Mouse (Mus musculus): ENCODE measurements around the gene Dpp9. TPM values are rescaled to one million over a fixed set of nuclear protein-coding genes. Genes with fewer than 3 reads are reported as not detected.
A peak's percentile ranks its signal among the peaks of the same experiment; 100 is the strongest.

Gene Dpp9
- total RNA-seq, 4 experiments from 2014 or later, result 35.6 to 41.4 (median 39.6) TPM

GRCm38 (mm10) chr17:56229943-56230342 is 11.2 kb upstream of the Dpp9 start:
- DNase-seq, result no peak

GRCm38 (mm10) chr17:56226566-56226965 is 7.9 kb upstream of the Dpp9 start:
- DNase-seq, result no peak

- no peak for DNase-seq
Observed at GRCm38 (mm10) chr17:56224916-56225315, 6.2 kb upstream of the Dpp9 start.

GRCm38 (mm10) chr17:56219805-56220204 is 1.1 kb upstream of the Dpp9 start:
- DNase-seq, result peak; percentile 47

- no peak for DNase-seq
Observed at GRCm38 (mm10) chr17:56219251-56219650, 546 bp upstream of the Dpp9 start.

- no peak for DNase-seq
Observed at GRCm38 (mm10) chr17:56217670-56218069, 1.0 kb downstream of the Dpp9 start.

GRCm38 (mm10) chr17:56214229-56214628 is 4.5 kb downstream of the Dpp9 start:
- DNase-seq, result no peak

GRCm38 (mm10) chr17:56212676-56213075 is 6.0 kb downstream of the Dpp9 start:
- DNase-seq, result no peak

GRCm38 (mm10) chr17:56211090-56211489 is 7.6 kb downstream of the Dpp9 start:
- no peak for DNase-seq

GRCm38 (mm10) chr17:56208821-56209220 is 9.9 kb downstream of the Dpp9 start:
- DNase-seq, result no peak

GRCm38 (mm10) chr17:56207963-56208530 is 10.7 kb downstream of the Dpp9 start:
- no peak for DNase-seq

GRCm38 (mm10) chr17:56206986-56207674 is 11.6 kb downstream of the Dpp9 start:
- no peak for DNase-seq

- no peak for DNase-seq
Observed at GRCm38 (mm10) chr17:56206276-56206884, 12.3 kb downstream of the Dpp9 start.

GRCm38 (mm10) chr17:56203729-56204128 is 15.0 kb downstream of the Dpp9 start:
- DNase-seq, result no peak

- DNase-seq, result no peak
Observed at GRCm38 (mm10) chr17:56202476-56202875, 16.2 kb downstream of the Dpp9 start.

- no peak for DNase-seq
Observed at GRCm38 (mm10) chr17:56201642-56202041, 17.1 kb downstream of the Dpp9 start.

GRCm38 (mm10) chr17:56200586-56200985 is 18.1 kb downstream of the Dpp9 start:
- no peak for DNase-seq

GRCm38 (mm10) chr17:56196860-56197259 is 21.8 kb downstream of the Dpp9 start:
- DNase-seq, result no peak

GRCm38 (mm10) chr17:56194765-56195164 is 23.9 kb downstream of the Dpp9 start:
- no peak for DNase-seq

- no peak for DNase-seq
Observed at GRCm38 (mm10) chr17:56194357-56194756, 24.3 kb downstream of the Dpp9 start.

GRCm38 (mm10) chr17:56191266-56191665 is 27.4 kb downstream of the Dpp9 start:
- no peak for DNase-seq

- DNase-seq, result peak; percentile 79
Observed at GRCm38 (mm10) chr17:56185281-56186141, 33.2 kb downstream of the Dpp9 start.

GRCm38 (mm10) chr17:56183658-56184103 is 35.0 kb downstream of the Dpp9 start, which contains the start of gene Mydgf:
TSS of gene Mydgf (minus strand) at chr17:56183920.
- peak; percentile 94 for DNase-seq

All from adrenal gland, adult 8-10 months (tissue).